Mouse (Mus musculus) CH12.LX (cell line): ENCODE measurements around the gene Ccdc169. TPM values are rescaled to one million over a fixed set of nuclear protein-coding genes. Genes with fewer than 3 reads are reported as not detected.

Experiments
- DNase-seq: peaks from one replicate; pipeline ENCODE4 v3.0.0-alpha.2; 2013; ENCODE audit errors: extremely low read depth
- H3K27ac ChIP-seq: 2 replicates; pipeline ENCODE4 v1.5.1; 2012; ENCODE audit warnings: low read depth, mild to moderate bottlenecking, control low read depth, moderate library complexity; ENCODE audit not compliant: insufficient read depth
- H3K27me3 ChIP-seq: replicated peaks from 2 replicates; pipeline ENCODE3; 2012; ENCODE audit warnings: inconsistent platforms
- H3K36me3 ChIP-seq, 2 experiments: replicated peaks in 1 of 2; 2 replicates each; pipeline versions ENCODE3 to v1.6.1; 2012; ENCODE audit warnings: inconsistent platforms in 1 of 2, low read length in 1 of 2, mild to moderate bottlenecking in 1 of 2, mixed read lengths in 1 of 2, moderate library complexity in 1 of 2; ENCODE audit not compliant: control insufficient read depth in 1 of 2, insufficient read depth in 1 of 2
- H3K4me1 ChIP-seq, 2 experiments: 2 replicates each; pipeline ENCODE4 v1.6.1; 2012; ENCODE audit warnings: inconsistent platforms in 1 of 2, moderate library complexity in 1 of 2; ENCODE audit not compliant: insufficient read depth in 2 of 2, control insufficient read depth in 1 of 2
- H3K4me2 ChIP-seq: 2 replicates; pipeline ENCODE4 v1.6.1; 2012; ENCODE audit warnings: low read depth, mild to moderate bottlenecking, control low read depth; ENCODE audit not compliant: poor library complexity, insufficient read depth, severe bottlenecking
- H3K4me3 ChIP-seq, 3 experiments: fragments of 150-350 bp in 1 of 3; sonication (generic) in 1 of 3; replicated peaks in 1 of 3; 2 replicates each; pipeline versions ENCODE3 to v1.5.1; 2011 to 2012; ENCODE audit warnings: low read depth in 2 of 3, low read length in 2 of 3, mild to moderate bottlenecking in 2 of 3, moderate library complexity in 2 of 3, control low read depth in 1 of 3, improper control_type of control experiment in 1 of 3, inconsistent platforms in 1 of 3, mixed read lengths in 1 of 3; ENCODE audit not compliant: poor library complexity in 1 of 3
- H3K79me2 ChIP-seq: replicated peaks from 2 replicates; pipeline ENCODE4 v1.6.1; 2012; ENCODE audit warnings: mild to moderate bottlenecking, moderate library complexity; ENCODE audit not compliant: control insufficient read depth, poor library complexity, insufficient read depth, severe bottlenecking; ENCODE audit errors: extremely low read depth
- H3K9ac ChIP-seq: 2 replicates; pipeline ENCODE4 v1.6.1; 2012; ENCODE audit warnings: low read depth, mild to moderate bottlenecking, control low read depth, moderate library complexity; ENCODE audit not compliant: insufficient read depth
- H3K9me3 ChIP-seq: replicated peaks from 2 replicates; pipeline ENCODE3; 2012; ENCODE audit warnings: low read length, inconsistent platforms, mixed read lengths
- CTCF ChIP-seq, 2 experiments: IDR thresholded peaks in 1 of 2; conservative IDR thresholded peaks in 1 of 2; 2 replicates each; pipeline ENCODE4 v1.5.1; 2011 to 2012; ENCODE audit warnings: low read depth in 2 of 2, low read length in 2 of 2, improper control_type of control experiment in 1 of 2, inconsistent platforms in 1 of 2, mild to moderate bottlenecking in 1 of 2, moderate library complexity in 1 of 2
- SIN3A ChIP-seq: IDR thresholded peaks from 2 replicates; pipeline ENCODE4 v1.6.1; 2012; ENCODE audit warnings: low read length, improper control_type of control experiment, inconsistent platforms
- dilution Hi-C: fragments of 300-500 bp; cut with MboI; formaldehyde crosslinking; loops from 2 replicates; pipeline ENCODE4 v1.14.3; 2020; ENCODE audit warnings: low sequenced_read_pairs; ENCODE audit not compliant: extremely low pct_unique_long_range_greater_than_20kb, extremely low pct_ligation_motif_present
- in situ Hi-C: fragments of 300-500 bp; cut with MboI; formaldehyde crosslinking; loops from 3 replicates; pipeline ENCODE4 v1.14.3; 2019; ENCODE audit warnings: low sequenced_read_pairs, low pct_ligation_motif_present, low pct_unique_long_range_greater_than_20kb, mixed read lengths
- polyA plus RNA-seq: library from polyadenylated mRNA; unstranded; fragments of >175 nt; gene quantifications from 2 replicates; pipeline ENCODE4 v1.2.1, GENCODE M21; 2012; ENCODE audit warnings: low read depth; ENCODE audit not compliant: insufficient read length
- total RNA-seq, 2 experiments: library from RNA; depleted of rRNA; stranded (reverse); fragments of 300-350 nt in 1 of 2; fragments of >200 nt in 1 of 2; gene quantifications; 2 replicates each; pipeline ENCODE4 v1.2.3; 2012 to 2014

Gene Ccdc169
- total and polyA plus RNA-seq, 3 experiments = 0.08 to 0.10 TPM; not detected in 1

GRCm38 (mm10) chr3:55222502-55222901 lies 85.4 kb downstream of the Ccdc169 start:
- no peak overlapping the region for H3K9ac ChIP-seq
- no peaks in the 10 kb centered on the region for H3K79me2 ChIP-seq
- TF ChIP-seq SIN3A (no peak), CTCF (conservative IDR thresholded peaks at IDR 0.05 in 1 of 2, IDR thresholded peaks at IDR 0.05 in 1 of 2; ENCODE audit: low read depth in 2 of 2, low read length in 2 of 2) (peak in 1 of 2 experiments; percentile 27; a peak in 2 of 4 replicates)
- H3K36me3 ChIP-seq = no peaks in the 10 kb centered on the region
- peaks cover 62% of the 10 kb centered on the region for H3K9me3 ChIP-seq
- no peaks in the 10 kb centered on the region for H3K4me1 ChIP-seq
- no peak for DNase-seq
- dilution Hi-C loops = no loop called here
- no peaks in the 10 kb centered on the region for H3K27me3 ChIP-seq
- H3K4me2 ChIP-seq = no peak overlapping the region
- no peak overlapping the region for H3K4me3 ChIP-seq
- in situ Hi-C loops = no loop called here
- no peak overlapping the region for H3K27ac ChIP-seq

Other genes with a start within 250 kb of the Ccdc169 start
- not detected in 2 replicates for gene Sertm1, start 221.5 kb upstream of the Ccdc169 start, total RNA-seq (2012; rRNA removed)
- gene Sertm1, start 221.5 kb upstream of the Ccdc169 start, total RNA-seq (2014; rRNA removed) = not detected in 2 replicates
- gene Sertm1, start 221.5 kb upstream of the Ccdc169 start, polyA plus RNA-seq = not detected in 2 replicates
- gene Ccna1, start 81.8 kb upstream of the Ccdc169 start, total RNA-seq (2012; rRNA removed) = not detected in 2 replicates
- gene Ccna1, start 81.8 kb upstream of the Ccdc169 start, total RNA-seq (2014; rRNA removed) = not detected in 2 replicates
- not detected in 2 replicates for gene Ccna1, start 81.8 kb upstream of the Ccdc169 start, polyA plus RNA-seq
- gene Spg20, start 25.2 kb upstream of the Ccdc169 start, total RNA-seq (2012; rRNA removed) = 31.5 and 34.5 TPM in 2 replicates
- gene Spg20, start 25.2 kb upstream of the Ccdc169 start, total RNA-seq (2014; rRNA removed) = 37.6 and 38.2 TPM in 2 replicates
- gene Spg20, start 25.2 kb upstream of the Ccdc169 start, polyA plus RNA-seq = 43.0 and 51.3 TPM in 2 replicates
- gene Sohlh2, start 44.7 kb downstream of the Ccdc169 start, total RNA-seq (2012; rRNA removed) = not detected in 2 replicates
- not detected in 2 replicates for gene Sohlh2, start 44.7 kb downstream of the Ccdc169 start, total RNA-seq (2014; rRNA removed)
- gene Sohlh2, start 44.7 kb downstream of the Ccdc169 start, polyA plus RNA-seq = not detected in 2 replicates
- not detected in 2 replicates for gene Dclk1, start 105.0 kb downstream of the Ccdc169 start, total RNA-seq (2012; rRNA removed)
- not detected in 2 replicates for gene Dclk1, start 105.0 kb downstream of the Ccdc169 start, total RNA-seq (2014; rRNA removed)
- not detected in 2 replicates for gene Dclk1, start 105.0 kb downstream of the Ccdc169 start, polyA plus RNA-seq